Mouse (Mus musculus): Measurements from ENCODE around the gene Dhdh. TPM values are rescaled to one million over a fixed set of nuclear protein-coding genes. Genes with fewer than 3 reads are reported as not detected.
A peak's percentile ranks its signal among the peaks of the same experiment; 100 is the strongest.

The Dhdh gene
- polyA plus RNA-seq, 1 experiment from 2014 or later: 3.4 TPM

DNA sequence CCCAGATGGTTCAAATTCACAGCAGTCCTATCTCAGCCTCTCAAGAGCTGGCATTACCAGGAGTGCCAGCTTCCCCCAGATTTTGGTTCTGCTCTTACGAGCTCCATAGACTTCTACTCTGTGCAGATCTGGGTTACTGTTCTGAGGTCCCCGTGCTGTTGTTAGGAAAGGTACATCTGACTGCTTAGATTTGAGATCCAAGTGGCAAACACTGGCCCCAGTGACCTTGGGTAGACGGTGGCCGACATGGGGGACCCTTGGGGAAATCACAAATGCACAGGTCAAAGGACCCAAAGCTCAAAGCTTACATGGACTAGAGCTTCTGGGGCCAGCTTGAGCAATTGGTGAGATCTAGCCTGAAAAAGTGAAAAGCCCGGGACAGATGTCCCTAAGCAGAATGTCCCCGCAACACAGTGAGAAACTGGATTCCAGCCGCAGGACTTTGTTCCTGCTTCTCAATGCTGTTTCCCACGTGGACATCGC is 31.8 kb downstream of the Dhdh start:
- Histone ChIP-seq H3K27me3 (no peaks in the 10 kb centered on the region), H3K9ac (peak overlapping the region; percentile 90), H3K4me1 (replicated peaks) (peaks cover 37% of the 10 kb centered on the region), H3K4me2 (peak overlapping the region; percentile 96), H3K36me3 (peaks cover 65% of the 10 kb centered on the region), H3K4me3 (peak overlapping the region; percentile 69), H3K9me3 (no peaks in the 10 kb centered on the region), H3K27ac (replicated peaks) (peak overlapping the region; percentile 97)
- 49% methylated on average over 9 of the region's 9 CpGs for WGBS
- no peak for ATAC-seq (ENCODE audit: low read depth)

DNA sequence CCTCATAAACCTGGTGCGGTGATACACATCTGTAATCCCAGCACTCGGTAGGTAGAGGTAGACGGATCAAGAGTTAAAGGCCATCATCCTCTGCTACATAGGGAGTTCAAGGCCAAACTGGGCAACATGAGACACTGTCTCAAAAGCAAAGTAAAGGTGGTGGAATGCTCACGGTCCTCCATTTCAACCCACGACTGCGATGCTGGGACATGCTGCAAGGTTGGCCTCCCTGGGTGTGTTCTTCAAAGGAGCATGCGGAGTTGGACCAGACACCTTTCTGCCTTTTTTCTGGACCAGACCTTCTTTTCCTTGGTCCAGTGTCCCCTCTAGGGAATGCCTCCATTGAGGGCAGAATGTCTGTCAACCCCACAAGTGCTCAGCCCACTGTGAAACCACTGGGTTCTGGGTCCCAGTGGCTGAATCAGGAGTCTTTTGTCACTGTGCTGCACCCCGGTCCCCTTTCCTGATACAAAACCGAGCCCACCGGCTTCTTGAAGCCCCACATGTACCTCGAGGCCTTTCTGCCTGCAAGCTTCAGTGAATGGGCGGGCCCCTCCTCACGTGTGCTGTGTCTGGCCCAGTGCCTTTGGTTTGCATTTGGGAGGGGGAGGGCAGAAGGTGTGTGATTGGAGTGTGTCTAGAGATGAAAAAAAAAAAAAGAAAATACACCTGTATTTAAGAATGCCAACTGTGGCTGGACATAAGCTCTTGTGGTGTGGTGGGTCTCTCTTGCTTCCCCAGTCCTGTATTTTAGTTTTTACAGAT is 32.5 kb downstream of the Dhdh start:
- peak overlapping the region; percentile 90; the same call in 1 of the 2 replicates for H3K9ac ChIP-seq

DNA sequence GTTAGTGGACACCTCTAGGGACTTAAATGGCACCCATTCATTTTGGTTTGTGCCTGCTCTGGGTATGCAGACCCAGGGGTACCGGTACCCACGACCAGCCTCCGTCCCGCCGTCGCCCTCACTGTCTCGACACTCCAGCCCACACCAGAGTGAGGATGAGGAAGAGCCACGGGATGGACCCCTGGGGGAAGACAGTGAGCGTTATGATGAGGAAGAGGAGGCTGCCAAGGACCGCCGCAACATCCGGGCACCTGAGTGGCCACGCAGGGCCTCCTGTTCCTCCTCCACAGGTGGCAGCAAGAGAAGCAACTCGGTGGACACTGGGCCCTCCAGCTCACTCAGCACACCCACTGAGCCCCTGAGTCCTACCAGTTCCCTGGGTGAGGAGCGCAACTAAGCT is 33.6 kb downstream of the Dhdh start:
- H3K9me3 ChIP-seq: no peaks in the 10 kb centered on the region
- peaks cover 20% of the 10 kb centered on the region for H3K4me1 ChIP-seq (replicated peaks)
- peaks cover 64% of the 10 kb centered on the region for H3K36me3 ChIP-seq
- no peak overlapping the region for H3K4me3 ChIP-seq
- peak overlapping the region; percentile 22; the same call in 1 of the 2 replicates for H3K9ac ChIP-seq
- 89% methylated on average over 15 of the region's 15 CpGs for WGBS
- H3K27me3 ChIP-seq: no peaks in the 10 kb centered on the region
- no peak overlapping the region for H3K4me2 ChIP-seq
- ATAC-seq (ENCODE audit: low read depth): no peak
- no peak overlapping the region for H3K27ac ChIP-seq (replicated peaks)

More for the DNA sequence above, 32.5 kb downstream of the Dhdh start:
- no peak for ATAC-seq (ENCODE audit: low read depth)
- Histone ChIP-seq H3K4me2 (0 out of 2 replicates have a peak overlapping the region, but pooled peaks have one; percentile 96), H3K27me3 (no peaks in the 10 kb centered on the region), H3K4me3 (no peak overlapping the region), H3K9me3 (no peaks in the 10 kb centered on the region), H3K27ac (replicated peaks) (no peak overlapping the region; the same call in 1 of the 2 replicates), H3K4me1 (replicated peaks) (peaks cover 32% of the 10 kb centered on the region), H3K36me3 (peaks cover 62% of the 10 kb centered on the region)
- WGBS: 81% methylated on average over 13 of the region's 13 CpGs

DNA sequence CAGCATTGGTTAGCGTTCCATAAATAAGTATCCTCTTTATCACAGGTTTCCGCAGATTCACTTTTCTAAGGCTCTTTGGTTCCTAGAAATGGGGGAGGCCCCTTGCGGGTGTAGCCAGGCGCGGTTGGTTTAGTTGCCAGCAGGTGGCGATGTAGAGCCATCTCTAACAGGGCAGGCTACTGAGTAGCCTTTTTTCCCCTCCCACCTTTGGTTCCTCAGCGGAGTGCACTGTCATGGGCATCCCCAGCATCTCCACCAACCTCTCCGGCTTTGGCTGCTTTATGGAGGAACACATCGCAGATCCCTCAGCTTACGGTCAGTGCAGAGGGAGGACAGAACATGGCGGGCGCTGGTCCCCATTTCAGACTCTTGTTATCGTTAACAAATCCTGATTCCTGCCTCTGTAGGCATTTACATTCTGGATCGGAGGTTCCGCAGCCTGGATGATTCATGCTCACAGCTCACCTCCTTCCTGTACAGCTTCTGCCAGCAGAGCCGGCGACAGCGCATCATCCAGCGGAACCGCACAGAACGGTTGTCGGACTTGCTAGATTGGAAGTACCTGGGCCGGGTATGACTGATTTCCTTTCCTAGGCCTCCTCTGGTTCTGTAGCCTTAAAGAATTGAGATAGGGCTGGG is 37.1 kb downstream of the Dhdh start:
- H3K4me3 ChIP-seq: no peak overlapping the region
- H3K36me3 ChIP-seq: peaks cover 59% of the 10 kb centered on the region
- no peaks in the 10 kb centered on the region for H3K27me3 ChIP-seq
- 52% methylated on average over 23 of the region's 23 CpGs for WGBS
- no peaks in the 10 kb centered on the region for H3K9me3 ChIP-seq
- ATAC-seq (ENCODE audit: low read depth): peak; percentile 49; the same call in 1 of the 2 replicates
- peak overlapping the region; percentile 0; the same call in 1 of the 2 replicates for H3K9ac ChIP-seq
- no peak overlapping the region for H3K27ac ChIP-seq (replicated peaks)
- no peak overlapping the region for H3K4me2 ChIP-seq
- no peaks in the 10 kb centered on the region for H3K4me1 ChIP-seq (replicated peaks)

DNA sequence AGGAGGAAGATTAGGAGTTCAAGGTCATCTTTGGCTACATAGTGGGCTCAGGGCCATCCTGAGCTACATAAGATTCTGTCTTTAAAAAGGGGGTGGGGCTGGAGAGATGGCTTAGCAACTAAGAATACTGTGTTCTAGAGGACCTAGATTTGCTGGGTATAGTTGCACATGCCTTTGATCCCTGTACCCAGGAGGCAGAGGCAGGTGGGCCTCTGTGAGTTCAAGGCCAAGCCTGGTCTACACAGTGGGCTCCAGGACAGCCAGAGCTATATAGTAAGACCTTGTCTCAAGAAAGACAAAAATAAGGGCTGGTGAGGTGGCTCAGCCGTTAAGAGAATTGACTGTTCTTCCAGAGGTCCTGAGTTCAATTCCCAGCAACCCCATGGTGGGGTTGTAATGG is 38.6 kb downstream of the Dhdh start:
- H3K4me2 ChIP-seq: no peak overlapping the region
- H3K9ac ChIP-seq: no peak overlapping the region
- H3K27ac ChIP-seq (replicated peaks): no peak overlapping the region
- H3K9me3 ChIP-seq: no peaks in the 10 kb centered on the region
- no peak for ATAC-seq (ENCODE audit: low read depth)
- 96% methylated on average over 1 of the region's 1 CpGs for WGBS
- no peaks in the 10 kb centered on the region for H3K4me1 ChIP-seq (replicated peaks)
- peaks cover 50% of the 10 kb centered on the region for H3K36me3 ChIP-seq
- H3K4me3 ChIP-seq: no peak overlapping the region
- no peaks in the 10 kb centered on the region for H3K27me3 ChIP-seq

DNA sequence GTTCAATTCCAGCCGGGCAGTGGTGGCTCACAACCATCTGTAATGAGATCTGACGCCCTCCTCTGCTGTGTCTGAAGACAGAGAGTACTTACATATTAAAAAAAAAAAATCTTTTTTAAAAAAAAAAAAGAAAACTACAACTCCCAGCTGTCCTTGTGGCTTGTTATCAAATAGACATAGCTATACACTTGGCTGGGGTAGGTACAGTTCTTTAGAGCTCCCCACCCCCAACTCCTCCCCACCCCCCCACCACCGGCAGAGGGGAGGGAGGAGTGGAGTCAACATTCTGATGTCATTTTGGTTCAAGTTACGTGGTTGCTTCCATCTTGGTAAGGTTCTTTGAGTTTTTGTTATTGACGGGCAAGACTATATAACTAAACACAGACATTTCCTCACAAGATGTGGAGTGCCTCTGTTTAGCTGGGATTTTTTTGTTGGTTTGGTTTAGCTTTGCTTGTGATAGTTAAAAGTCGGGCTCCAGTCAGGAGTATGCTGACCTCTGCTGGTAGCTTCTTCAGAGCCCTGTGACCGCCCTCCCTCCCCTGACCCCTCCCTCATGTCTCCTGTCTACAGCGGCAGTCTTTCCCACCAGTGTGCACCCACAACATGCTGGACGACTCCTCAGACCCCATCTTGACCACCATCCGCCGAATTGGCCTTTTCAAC is 41.1 kb downstream of the Dhdh start:
- ATAC-seq (ENCODE audit: low read depth): no peak
- no peak overlapping the region for H3K4me2 ChIP-seq
- no peaks in the 10 kb centered on the region for H3K9me3 ChIP-seq
- H3K36me3 ChIP-seq: peaks cover 55% of the 10 kb centered on the region
- H3K27me3 ChIP-seq: no peaks in the 10 kb centered on the region
- H3K27ac ChIP-seq (replicated peaks): no peak overlapping the region
- H3K4me1 ChIP-seq (replicated peaks): no peaks in the 10 kb centered on the region
- H3K9ac ChIP-seq: no peak overlapping the region
- 39% methylated on average over 11 of the region's 11 CpGs for WGBS
- no peak overlapping the region for H3K4me3 ChIP-seq

DNA sequence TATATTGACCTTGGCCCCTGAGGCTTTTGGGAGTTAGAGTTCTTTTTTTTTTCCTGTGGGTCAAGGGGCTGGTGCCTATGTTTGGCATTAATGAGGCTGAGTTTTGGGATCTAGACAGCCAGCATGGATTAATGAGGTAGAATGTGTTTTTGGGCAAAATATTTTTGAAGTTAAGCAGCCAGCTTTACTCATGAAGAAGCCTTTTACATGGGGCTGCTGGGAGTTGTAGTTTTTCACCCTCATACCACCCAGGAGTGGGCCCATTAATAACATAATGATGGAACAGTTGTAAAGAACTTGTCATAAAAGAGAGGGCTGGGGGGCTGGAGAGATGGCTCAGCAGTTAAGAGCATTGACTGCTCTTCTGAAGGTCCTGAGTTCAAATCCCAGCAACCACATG is 42.0 kb downstream of the Dhdh start:
- Histone ChIP-seq H3K27me3 (no peaks in the 10 kb centered on the region), H3K27ac (replicated peaks) (no peak overlapping the region), H3K36me3 (peaks cover 53% of the 10 kb centered on the region), H3K9me3 (no peaks in the 10 kb centered on the region), H3K9ac (no peak overlapping the region), H3K4me2 (no peak overlapping the region), H3K4me3 (no peak overlapping the region), H3K4me1 (replicated peaks) (no peaks in the 10 kb centered on the region)
- no peak for ATAC-seq (ENCODE audit: low read depth)

DNA sequence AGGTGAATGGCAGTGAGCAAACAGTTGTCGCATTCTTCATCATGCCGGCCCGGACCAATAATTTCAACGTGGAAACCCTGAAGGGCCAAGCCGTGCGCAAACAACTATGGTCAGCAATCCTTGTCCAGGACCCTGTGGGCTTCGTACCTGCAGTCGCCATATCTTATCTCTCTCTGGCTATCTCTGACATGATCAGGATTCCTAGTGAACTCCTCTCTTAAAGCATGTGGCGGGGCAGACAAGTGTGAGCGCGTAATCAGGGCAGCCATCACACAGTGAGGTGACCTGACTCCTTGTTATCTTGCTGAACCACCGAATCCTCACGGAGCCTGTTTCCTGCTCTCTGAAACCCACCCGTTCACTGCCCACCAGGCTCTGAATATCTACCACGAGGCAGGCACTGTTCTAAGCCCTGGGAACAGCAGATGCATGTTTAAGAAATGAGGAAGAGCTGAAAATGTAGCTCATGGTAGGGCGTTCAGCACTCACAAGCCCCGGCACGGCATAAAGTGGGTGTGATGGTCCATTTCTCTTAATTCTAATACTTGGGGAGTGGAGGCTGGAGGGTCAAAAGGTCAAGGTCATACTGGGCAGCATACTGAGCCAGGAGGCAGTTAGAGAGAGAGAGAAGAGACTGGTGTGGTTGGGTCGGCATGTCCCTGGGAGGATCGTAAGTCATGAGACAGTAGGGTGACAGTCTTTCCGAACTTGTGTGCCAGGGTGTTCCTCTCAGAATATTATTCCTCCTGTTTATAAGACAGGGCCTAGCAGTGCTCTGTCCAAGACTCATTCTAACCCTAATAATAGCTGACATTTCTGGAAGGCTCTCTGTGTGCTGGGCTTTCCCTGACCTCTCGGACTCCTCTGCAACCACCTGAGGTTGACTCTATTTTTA is 44.8 kb downstream of the Dhdh start:
- H3K9me3 ChIP-seq: no peaks in the 10 kb centered on the region
- no peak overlapping the region for H3K4me3 ChIP-seq
- no peaks in the 10 kb centered on the region for H3K4me1 ChIP-seq (replicated peaks)
- H3K27ac ChIP-seq (replicated peaks): no peak overlapping the region
- no peak overlapping the region for H3K9ac ChIP-seq
- 90% methylated on average over 22 of the region's 22 CpGs for WGBS
- H3K27me3 ChIP-seq: no peaks in the 10 kb centered on the region
- no peak overlapping the region for H3K4me2 ChIP-seq
- ATAC-seq (ENCODE audit: low read depth): no peak
- peaks cover 58% of the 10 kb centered on the region for H3K36me3 ChIP-seq

DNA sequence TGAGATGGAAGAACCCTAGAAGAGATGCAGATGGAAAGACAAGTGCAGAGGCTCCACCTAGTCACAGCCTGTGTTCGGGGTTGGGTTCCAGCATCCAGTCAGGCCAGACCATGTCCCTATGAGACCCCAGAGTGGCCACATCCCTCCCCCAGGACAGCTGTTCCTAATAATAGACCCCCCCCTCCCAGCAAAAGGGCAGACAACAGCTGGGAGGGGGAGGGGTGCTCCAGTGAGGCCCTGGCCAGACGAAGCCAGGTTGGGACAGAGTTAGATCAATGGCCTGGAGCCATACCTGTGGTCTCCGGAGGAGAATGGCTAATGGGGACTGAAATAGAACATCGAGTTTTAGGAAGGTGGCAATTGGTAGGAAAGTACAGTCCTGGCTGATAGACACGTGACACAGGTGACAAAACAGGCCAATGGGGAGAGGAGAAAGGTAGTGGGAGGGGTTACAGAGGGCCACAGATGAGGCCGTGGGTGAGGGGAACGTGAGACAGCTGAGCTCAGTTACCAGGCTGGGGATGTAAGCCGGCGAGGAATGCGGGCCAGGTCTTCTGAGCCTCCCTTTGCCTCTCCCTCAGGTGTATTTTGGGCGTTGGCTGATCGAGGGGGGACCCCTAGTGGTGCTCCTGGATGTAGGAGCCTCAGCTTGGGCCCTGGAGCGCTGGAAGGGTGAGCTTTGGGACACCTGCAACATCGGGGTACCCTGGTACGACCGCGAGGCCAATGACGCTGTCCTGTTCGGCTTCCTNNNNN is 50.9 kb downstream of the Dhdh start, which contains the start of gene Ruvbl2:
Gene Ruvbl2, minus strand, starts transcription at position 576 of the 756 bp plus-strand sequence.
- Histone ChIP-seq H3K4me1 (replicated peaks) (peaks cover 44% of the 10 kb centered on the region), H3K27ac (replicated peaks) (no peak within 1 kb of the TSS), H3K4me2 (0 out of 2 replicates have a peak within 1 kb of the TSS, but pooled peaks have one; percentile 13), H3K27me3 (no peaks in the 10 kb centered on the region), H3K36me3 (peaks cover 23% of the 10 kb centered on the region), H3K4me3 (no peak within 1 kb of the TSS), H3K9me3 (no peaks in the 10 kb centered on the region), H3K9ac (peak within 1 kb of the TSS; percentile 41; the same call in 1 of the 2 replicates)
- WGBS: 21% methylated on average over 19 of the region's 19 CpGs
- no peak for ATAC-seq (ENCODE audit: low read depth)

DNA sequence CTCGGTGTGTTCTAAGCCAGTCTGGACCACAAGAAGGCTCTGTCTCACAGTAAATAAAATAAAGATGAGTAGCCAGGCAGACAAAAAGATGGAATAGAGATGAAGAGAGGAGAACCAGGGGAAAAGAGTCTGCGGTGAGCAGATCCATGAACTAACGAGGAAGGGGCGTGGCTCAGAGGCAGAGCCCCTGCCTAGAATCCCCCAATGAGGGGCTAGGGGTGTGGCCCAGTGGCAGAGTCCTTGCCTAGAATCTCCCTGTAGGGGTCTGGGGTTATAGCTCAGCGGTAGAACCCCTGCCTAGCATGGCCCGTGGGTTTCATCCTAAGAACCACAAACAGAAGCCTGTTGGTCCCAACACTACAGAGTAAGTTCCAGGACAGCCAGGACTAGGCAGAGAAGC is 51.6 kb downstream of the Dhdh start:
- Histone ChIP-seq H3K4me2 (no peak overlapping the region), H3K27ac (replicated peaks) (no peak overlapping the region), H3K9me3 (no peaks in the 10 kb centered on the region), H3K27me3 (no peaks in the 10 kb centered on the region), H3K9ac (no peak overlapping the region), H3K36me3 (peaks cover 21% of the 10 kb centered on the region), H3K4me3 (no peak overlapping the region), H3K4me1 (replicated peaks) (peaks cover 50% of the 10 kb centered on the region)
- 29% methylated on average over 6 of the region's 6 CpGs for WGBS
- ATAC-seq (ENCODE audit: low read depth): no peak

DNA sequence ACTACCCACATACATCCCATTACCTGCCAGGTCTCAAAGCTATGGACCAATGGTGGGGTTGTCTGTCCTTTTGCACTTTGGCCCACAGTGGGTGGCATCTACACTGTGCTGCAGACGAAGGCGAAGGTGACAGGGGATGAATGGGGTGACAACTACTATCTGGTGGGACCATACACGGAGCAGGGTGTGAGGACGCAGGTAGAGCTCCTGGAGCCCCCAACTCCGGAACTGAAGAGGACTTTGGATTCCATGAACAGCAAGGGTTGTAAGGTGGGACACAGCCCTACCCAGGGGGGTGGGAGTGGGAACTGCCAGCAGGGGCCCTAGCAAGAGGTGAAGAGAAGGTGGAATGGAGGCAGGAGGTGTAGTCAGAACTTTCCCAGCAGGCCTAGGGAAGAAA is 52.2 kb downstream of the Dhdh start:
- peaks cover 51% of the 10 kb centered on the region for H3K4me1 ChIP-seq (replicated peaks)
- no peak overlapping the region for H3K27ac ChIP-seq (replicated peaks)
- no peak for ATAC-seq (ENCODE audit: low read depth)
- 0 out of 2 replicates have a peak overlapping the region, but pooled peaks have one; percentile 99 for H3K4me2 ChIP-seq
- no peak overlapping the region for H3K9ac ChIP-seq
- H3K4me3 ChIP-seq: no peak overlapping the region
- 89% methylated on average over 5 of the region's 5 CpGs for WGBS
- no peaks in the 10 kb centered on the region for H3K9me3 ChIP-seq
- no peaks in the 10 kb centered on the region for H3K27me3 ChIP-seq
- peaks cover 22% of the 10 kb centered on the region for H3K36me3 ChIP-seq
